Mouse (Mus musculus) hindbrain, embryonic 14.5 days (tissue): ENCODE data around the gene Acbd4. TPM values are rescaled to one million over a fixed set of nuclear protein-coding genes. Genes with fewer than 3 reads are reported as not detected.

ENCODE experiments used
- ATAC-seq: fragments of 200-750 bp; cut with Nextera tagmentation; 2 replicates; pipeline ENCODE4 v1.8.0; 2017; ENCODE audit warnings: moderate number of reproducible peaks, mild to moderate bottlenecking, moderate TSS enrichment, moderate library complexity; ENCODE audit not compliant: low FRiP score
- DNase-seq: peaks from one replicate; pipeline ENCODE4 v3.0.0-alpha.2; 2015; ENCODE audit warnings: low spot score
- H3K27ac ChIP-seq: fragments of 300-500 bp; sonication (generic); 2 replicates; pipeline ENCODE4 v1.5.1; 2014; ENCODE audit warnings: mild to moderate bottlenecking, moderate library complexity
- H3K27me3 ChIP-seq: fragments of 300-500 bp; sonication (generic); 2 replicates; pipeline ENCODE4 v1.6.1; 2014; ENCODE audit warnings: mild to moderate bottlenecking, low read length, mixed read lengths; ENCODE audit not compliant: control insufficient read depth, insufficient read depth
- H3K36me3 ChIP-seq: fragments of 300-500 bp; sonication (generic); replicated peaks from 2 replicates; pipeline ENCODE4 v1.6.1; 2014; ENCODE audit not compliant: control insufficient read depth, insufficient read depth
- H3K4me1 ChIP-seq: fragments of 300-500 bp; sonication (generic); replicated peaks from 2 replicates; pipeline ENCODE4 v1.6.1; 2014; ENCODE audit warnings: antibody characterized with exemption, low read length, mixed read lengths; ENCODE audit not compliant: control insufficient read depth, insufficient read depth
- H3K4me2 ChIP-seq: fragments of 300-500 bp; sonication (generic); replicated peaks from 2 replicates; pipeline ENCODE4 v1.6.1; 2014; ENCODE audit warnings: mild to moderate bottlenecking, moderate library complexity
- H3K4me3 ChIP-seq: fragments of 300-500 bp; sonication (generic); replicated peaks from 2 replicates; pipeline ENCODE4 v1.5.1; 2014; ENCODE audit warnings: mild to moderate bottlenecking, low read length
- H3K9ac ChIP-seq: fragments of 300-500 bp; sonication (generic); 2 replicates; pipeline ENCODE4 v1.6.1; 2014
- H3K9me3 ChIP-seq: fragments of 300-500 bp; sonication (generic); 2 replicates; pipeline ENCODE4 v1.6.1; 2016; ENCODE audit warnings: low read length; ENCODE audit not compliant: control insufficient read depth
- WGBS: fragments of 180-500 bp; shearing (Covaris S2); extraction: QIAGEN DNeasy Blood & Tissue Kit; methylation state at CpG from one replicate; pipeline ENCODE4 v1.1.7; 2014; 5-methylcytosine and 5-hydroxymethylcytosine counted together
- polyA plus RNA-seq: library from polyadenylated mRNA; unstranded; fragments of >200 nt; fragmentation: Nextera tagmentation; extraction: Ambion mirVana; gene quantifications from 2 replicates; pipeline ENCODE4 v1.2.1, GENCODE M21; 2014

The Acbd4 gene
- polyA plus RNA-seq, 1 experiment from 2014 or later, result 10.6 TPM

DNA sequence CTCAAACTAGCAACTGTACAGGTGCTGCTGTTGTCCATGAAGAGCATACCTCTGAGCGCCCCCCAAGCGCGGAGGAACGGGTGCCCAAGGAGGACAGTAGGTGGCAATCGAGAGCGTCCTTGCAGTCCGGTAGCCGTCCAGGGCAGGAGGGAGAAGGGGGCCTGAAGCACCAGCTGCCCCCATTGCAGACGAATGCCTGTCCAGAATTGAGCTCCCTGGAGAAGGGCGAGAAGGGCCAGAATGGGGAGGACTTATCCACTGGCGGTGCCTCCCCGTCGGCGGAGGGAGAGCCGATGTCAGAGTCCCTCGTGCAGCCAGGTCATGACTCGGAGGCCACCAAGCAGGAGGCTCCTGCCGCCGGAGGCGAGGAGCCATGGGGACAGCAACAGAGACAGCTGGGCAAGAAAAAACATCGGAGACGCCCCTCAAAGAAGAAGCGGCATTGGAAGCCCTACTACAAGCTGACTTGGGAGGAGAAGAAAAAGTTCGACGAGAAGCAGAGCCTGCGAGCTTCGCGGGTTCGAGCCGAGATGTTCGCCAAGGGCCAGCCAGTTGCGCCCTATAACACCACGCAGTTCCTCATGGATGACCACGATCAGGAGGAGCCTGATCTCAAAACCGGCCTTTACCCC is 15.6 kb downstream of the Acbd4 start:
- peak; percentile 66 for DNase-seq
- peaks cover 19% of the 10 kb centered on the region for H3K27me3 ChIP-seq
- WGBS, result under 1% methylated on average over 35 of the region's 35 CpGs
- peaks cover 24% of the 10 kb centered on the region for H3K4me1 ChIP-seq
- H3K9me3 ChIP-seq, result no peaks in the 10 kb centered on the region
- peak overlapping the region; percentile 87 for H3K4me2 ChIP-seq
- 0 out of 2 replicates have a peak, but pooled peaks have one; percentile 13 for ATAC-seq
- H3K27ac ChIP-seq, result peak overlapping the region; percentile 87
- H3K36me3 ChIP-seq, result no peaks in the 10 kb centered on the region
- peak overlapping the region; percentile 51 for H3K4me3 ChIP-seq
- H3K9ac ChIP-seq, result peak overlapping the region; percentile 69

DNA sequence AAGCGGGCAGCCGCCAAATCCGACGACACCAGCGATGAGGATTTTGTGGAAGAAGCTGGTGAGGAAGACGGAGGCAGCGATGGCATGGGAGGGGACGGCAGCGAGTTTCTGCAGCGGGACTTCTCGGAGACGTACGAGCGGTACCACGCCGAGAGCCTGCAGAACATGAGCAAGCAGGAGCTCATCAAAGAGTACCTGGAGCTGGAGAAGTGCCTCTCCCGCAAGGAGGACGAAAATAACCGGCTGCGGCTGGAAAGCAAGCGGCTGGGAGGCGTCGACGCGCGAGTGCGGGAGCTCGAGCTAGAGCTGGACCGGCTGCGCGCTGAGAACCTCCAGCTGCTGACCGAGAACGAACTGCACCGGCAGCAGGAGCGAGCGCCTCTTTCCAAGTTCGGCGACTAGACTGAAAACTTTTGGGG is 16.1 kb downstream of the Acbd4 start:
- Histone ChIP-seq H3K9me3 (no peaks in the 10 kb centered on the region), H3K4me2 (peak overlapping the region; percentile 87), H3K27ac (no peak overlapping the region; the same call in 1 of the 2 replicates), H3K36me3 (no peaks in the 10 kb centered on the region), H3K9ac (peak overlapping the region; percentile 69), H3K4me1 (peaks cover 22% of the 10 kb centered on the region), H3K27me3 (peaks cover 15% of the 10 kb centered on the region), H3K4me3 (peak overlapping the region; percentile 51)
- ATAC-seq (no peak), DNase-seq (no peak)
- under 1% methylated on average over 38 of the region's 38 CpGs for WGBS

DNA sequence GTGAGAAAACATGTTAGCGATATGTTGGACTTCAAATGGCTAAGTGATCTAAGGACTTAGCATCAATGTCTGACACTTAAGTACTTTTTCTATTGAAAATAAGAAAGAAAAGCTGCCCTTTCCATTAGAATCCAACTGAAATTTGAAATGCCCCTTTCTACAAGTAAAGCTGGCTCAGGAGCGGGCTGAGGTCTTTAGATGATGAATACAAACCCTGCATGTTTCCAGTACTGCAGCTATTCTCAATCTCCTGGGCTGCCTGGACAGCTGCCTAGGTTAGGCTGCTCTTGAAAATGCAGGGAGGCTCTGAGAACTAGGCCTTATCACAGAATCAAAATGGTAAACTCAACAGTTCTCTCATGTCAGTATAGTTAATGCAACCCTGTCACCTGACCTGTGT is 17.4 kb downstream of the Acbd4 start:
- ATAC-seq, result no peak
- Histone ChIP-seq H3K36me3 (no peaks in the 10 kb centered on the region), H3K4me2 (peak overlapping the region; percentile 87), H3K9ac (peak overlapping the region; percentile 69; the same call in 1 of the 2 replicates), H3K27ac (no peak overlapping the region), H3K4me3 (peak overlapping the region; percentile 51), H3K4me1 (peaks cover 22% of the 10 kb centered on the region), H3K9me3 (no peaks in the 10 kb centered on the region), H3K27me3 (peaks cover 2% of the 10 kb centered on the region; the same call in 1 of the 2 replicates)
- 91% methylated on average over 2 of the region's 2 CpGs for WGBS
- no peak for DNase-seq

DNA sequence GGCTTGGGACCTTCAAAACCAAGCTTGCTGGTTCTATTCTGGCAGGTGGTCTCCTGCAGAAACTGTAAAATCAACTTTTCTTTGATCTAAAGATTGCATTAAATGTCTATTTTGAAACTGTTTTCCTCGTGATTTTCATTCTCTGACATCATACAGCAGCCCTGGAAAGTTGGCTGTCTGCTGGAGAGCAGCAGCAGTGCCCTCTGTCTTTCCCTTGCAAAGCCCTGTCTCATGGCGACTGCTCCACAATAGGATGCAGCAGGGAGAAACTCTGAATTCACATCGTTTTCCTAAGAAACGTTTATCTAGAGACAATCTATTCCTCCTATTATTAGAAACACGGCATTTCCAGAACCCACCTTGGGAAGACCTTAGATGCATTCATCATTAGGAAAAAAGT is 18.1 kb downstream of the Acbd4 start:
- Histone ChIP-seq H3K36me3 (no peaks in the 10 kb centered on the region), H3K27me3 (no peaks in the 10 kb centered on the region), H3K9ac (no peak overlapping the region), H3K4me2 (no peak overlapping the region), H3K9me3 (no peaks in the 10 kb centered on the region), H3K4me3 (no peak overlapping the region), H3K4me1 (peaks cover 22% of the 10 kb centered on the region), H3K27ac (no peak overlapping the region)
- DNase-seq, result no peak
- no peak for ATAC-seq
- WGBS, result 47% methylated on average over 5 of the region's 5 CpGs

DNA sequence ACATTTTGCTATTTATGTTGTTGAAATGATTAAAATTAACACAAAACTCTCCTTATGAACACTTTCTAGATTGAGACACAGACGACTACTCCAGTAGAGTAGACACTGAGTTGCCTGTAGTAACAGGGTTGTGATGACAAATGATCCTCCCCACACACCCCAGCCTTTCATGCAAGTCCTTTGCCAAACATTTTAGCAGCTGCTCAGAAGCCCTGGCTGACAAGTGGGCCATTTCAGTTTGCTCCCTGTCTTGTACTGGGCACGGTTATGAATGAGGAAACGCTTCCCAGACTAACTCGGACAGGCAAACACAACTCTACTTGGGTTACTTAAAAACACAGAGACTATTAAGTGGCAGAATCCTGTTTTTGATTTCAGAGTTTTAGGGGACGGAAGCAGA is 18.8 kb downstream of the Acbd4 start:
- no peak for DNase-seq
- H3K9ac ChIP-seq, result no peak overlapping the region
- no peaks in the 10 kb centered on the region for H3K9me3 ChIP-seq
- no peaks in the 10 kb centered on the region for H3K36me3 ChIP-seq
- H3K4me3 ChIP-seq, result no peak overlapping the region
- no peaks in the 10 kb centered on the region for H3K27me3 ChIP-seq
- no peak for ATAC-seq
- WGBS, result 66% methylated on average over 5 of the region's 5 CpGs
- H3K27ac ChIP-seq, result no peak overlapping the region
- peaks cover 22% of the 10 kb centered on the region for H3K4me1 ChIP-seq
- no peak overlapping the region for H3K4me2 ChIP-seq

DNA sequence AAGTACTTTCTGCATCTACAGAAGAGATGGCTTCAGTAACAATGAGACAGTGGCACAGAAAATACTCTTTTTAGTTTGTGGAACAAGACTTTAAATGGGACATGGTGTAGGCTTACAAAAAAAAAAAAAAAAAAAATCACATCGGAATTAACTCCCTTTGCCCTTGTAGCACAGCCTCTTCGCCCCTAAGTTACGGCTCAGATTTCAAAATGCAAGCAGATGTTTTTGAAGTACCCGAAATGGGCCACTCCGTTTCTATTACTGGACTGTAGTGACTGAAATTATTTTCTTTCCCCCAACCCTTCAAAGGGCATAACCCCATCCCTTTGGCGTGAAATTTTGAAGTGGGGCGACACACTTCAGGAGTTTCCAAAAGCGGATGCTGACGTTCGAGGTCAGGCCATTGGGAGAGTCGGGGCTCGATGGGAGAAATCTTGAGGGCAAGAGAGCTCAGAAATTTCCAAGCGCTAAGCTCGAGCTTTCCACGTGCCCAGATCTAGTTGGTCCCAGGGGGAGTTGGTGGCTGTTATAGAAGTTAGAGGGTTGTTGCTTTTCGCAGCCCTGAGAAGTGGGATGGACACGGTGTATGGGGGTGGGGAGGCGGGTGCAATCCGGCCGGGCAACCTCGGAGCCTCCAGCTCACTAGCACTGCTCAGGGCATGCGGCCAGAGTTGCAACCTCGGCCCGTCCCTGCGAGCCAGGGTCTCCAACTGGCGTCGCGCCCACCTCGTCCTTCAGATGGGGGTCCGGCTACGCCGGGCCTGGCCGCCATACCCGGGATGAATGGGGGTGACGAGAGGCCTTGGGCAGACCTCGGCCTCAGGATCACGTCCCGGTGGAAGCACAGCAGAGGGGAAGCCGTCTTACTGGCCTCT is 30.5 kb downstream of the Acbd4 start, which contains the start of gene Hexim2:
Gene Hexim2 (plus strand): TSS at position 729 of the 875 bp plus-strand sequence.
- no peaks in the 10 kb centered on the region for H3K27me3 ChIP-seq
- WGBS, result 2% methylated on average over 39 of the region's 39 CpGs
- H3K36me3 ChIP-seq, result no peaks in the 10 kb centered on the region
- H3K27ac ChIP-seq, result peak within 1 kb of the TSS; percentile 99
- DNase-seq (peak; percentile 68), ATAC-seq (peak; percentile 57)
- peaks cover 37% of the 10 kb centered on the region for H3K4me1 ChIP-seq
- peak within 1 kb of the TSS; percentile 91 for H3K4me2 ChIP-seq
- peak within 1 kb of the TSS; percentile 93 for H3K4me3 ChIP-seq
- H3K9me3 ChIP-seq, result no peaks in the 10 kb centered on the region
- peak within 1 kb of the TSS; percentile 100 for H3K9ac ChIP-seq

DNA sequence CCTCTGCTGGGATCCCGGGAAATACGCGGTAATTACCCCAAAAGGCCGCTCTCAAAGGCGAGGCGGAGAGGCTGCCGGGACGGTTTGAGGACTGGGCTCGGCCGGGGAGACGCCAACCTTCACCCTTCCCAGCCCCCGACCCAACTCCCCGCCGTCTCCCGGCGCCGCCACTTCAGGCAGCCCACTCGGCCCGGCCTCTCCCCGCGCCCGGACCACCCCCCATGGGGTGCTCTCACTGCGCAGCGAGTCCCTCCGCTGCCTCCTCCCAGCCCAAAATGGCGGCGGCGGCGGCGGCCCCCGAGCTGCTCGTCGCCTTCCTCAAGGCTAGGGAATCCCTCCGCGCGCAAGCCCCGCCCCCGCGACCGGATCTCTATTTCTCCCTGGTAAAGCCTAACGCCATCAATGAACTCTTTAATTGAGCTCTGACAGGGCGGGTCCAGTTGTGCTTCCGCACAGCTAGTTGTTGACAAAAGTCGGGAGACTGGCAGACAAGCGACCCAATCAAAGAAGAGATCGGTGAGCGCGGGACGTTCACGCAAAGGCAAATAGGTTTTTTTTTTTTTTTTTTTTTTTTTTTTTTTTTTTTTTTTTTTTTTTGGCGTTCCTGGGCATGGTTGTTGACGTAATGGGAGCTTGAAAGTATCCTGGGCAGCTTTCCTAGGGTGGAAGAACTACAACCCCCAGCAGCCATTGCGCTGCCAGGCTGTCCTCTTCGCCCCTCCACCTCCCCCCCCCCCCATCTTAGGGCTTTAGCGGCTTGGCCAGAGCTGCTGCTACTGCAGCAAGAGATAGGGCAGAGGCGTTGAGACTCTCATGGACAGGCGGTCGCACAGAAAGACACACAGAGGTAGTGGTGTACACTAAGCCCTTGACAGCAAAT is 31.3 kb downstream of the Acbd4 start:
- ATAC-seq, result peak; percentile 94
- WGBS, result under 1% methylated on average over 58 of the region's 58 CpGs

DNA sequence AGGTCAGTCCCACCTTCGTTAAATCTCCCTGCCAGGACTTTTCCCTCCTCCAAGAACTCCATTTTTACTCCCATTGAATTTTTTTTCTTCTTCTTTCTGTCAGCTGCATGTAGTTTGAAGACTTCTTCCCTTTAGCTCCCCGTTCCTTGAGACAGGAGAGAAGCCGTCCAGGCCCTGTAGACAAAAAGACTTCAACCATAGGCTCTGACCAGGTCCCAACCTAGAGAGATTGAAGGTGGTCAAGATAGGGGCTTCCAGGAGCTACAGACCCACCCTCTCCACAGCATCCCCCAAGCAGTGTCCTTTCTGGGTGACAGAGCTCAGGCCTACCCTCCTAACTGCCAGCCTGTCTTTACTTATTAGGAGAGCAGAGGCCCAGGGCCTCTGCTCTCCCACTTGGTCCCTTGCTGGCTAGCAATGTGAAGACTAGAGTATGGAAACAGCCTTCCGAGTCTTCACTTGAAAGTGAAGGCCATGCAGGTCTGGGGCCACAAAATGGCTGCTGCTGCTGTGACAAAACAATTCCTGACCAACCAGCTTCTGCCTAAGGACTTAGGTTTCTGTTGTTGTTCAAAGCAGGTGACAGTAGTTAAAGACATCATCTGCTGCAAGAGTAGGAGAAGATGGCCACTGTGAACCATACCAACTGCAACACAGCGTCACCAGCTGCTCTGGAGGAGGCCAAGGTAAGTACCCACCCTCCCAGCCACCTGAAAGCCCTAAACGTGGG is 32.1 kb downstream of the Acbd4 start:
- peak overlapping the region; percentile 75 for H3K27ac ChIP-seq
- no peak for DNase-seq
- 59% methylated on average over 6 of the region's 6 CpGs for WGBS
- peaks cover 37% of the 10 kb centered on the region for H3K4me1 ChIP-seq
- H3K9me3 ChIP-seq, result no peaks in the 10 kb centered on the region
- H3K9ac ChIP-seq, result peak overlapping the region; percentile 39
- H3K4me3 ChIP-seq, result peak overlapping the region; percentile 93
- peak; percentile 5; the same call in 1 of the 2 replicates for ATAC-seq
- H3K36me3 ChIP-seq, result peaks cover 2% of the 10 kb centered on the region; the same call in 1 of the 2 replicates
- H3K4me2 ChIP-seq, result peak overlapping the region; percentile 49
- no peaks in the 10 kb centered on the region for H3K27me3 ChIP-seq

More for the DNA sequence above, 31.3 kb downstream of the Acbd4 start:
- Histone ChIP-seq H3K36me3 (no peaks in the 10 kb centered on the region), H3K27me3 (no peaks in the 10 kb centered on the region), H3K4me3 (peak overlapping the region; percentile 93), H3K27ac (peak overlapping the region; percentile 99), H3K4me1 (peaks cover 37% of the 10 kb centered on the region), H3K9ac (peak overlapping the region; percentile 100), H3K9me3 (no peaks in the 10 kb centered on the region), H3K4me2 (peak overlapping the region; percentile 91)
- peak; percentile 100 for DNase-seq
